Mouse (Mus musculus) megakaryocyte, adult 5-6 weeks (primary cell): Measurements from ENCODE around the gene Dusp15. TPM values are rescaled to one million over a fixed set of nuclear protein-coding genes. Genes with fewer than 3 reads are reported as not detected.

Experiments used
- ATAC-seq: 2 replicates; pipeline ENCODE4 v1.8.0; 2016; ENCODE audit warnings: mild to moderate bottlenecking, inconsistent platforms; ENCODE audit not compliant: poor library complexity, severe bottlenecking
- total RNA-seq, 2 experiments: library from RNA; stranded (forward) in 1 of 2; stranded (reverse) in 1 of 2; fragments of 153-499, 151-499 nt in 1 of 2; fragments of 221-1000, 200-1000 nt in 1 of 2; gene quantifications; 2 replicates each; pipeline versions ENCODE4 v1.2.3 to v1.2.4; 2015 to 2017

Gene Dusp15
- total RNA-seq, 2 experiments from 2014 or later: not detected

- ATAC-seq: no peak
Measured at GRCm38 (mm10) chr2:152931456-152932160, 19.9 kb downstream of the Dusp15 start.

- no peak for ATAC-seq
Measured at GRCm38 (mm10) chr2:152930276-152930675, 21.2 kb downstream of the Dusp15 start.

- no peak for ATAC-seq
Measured at GRCm38 (mm10) chr2:152928988-152929370, 22.5 kb downstream of the Dusp15 start.

- ATAC-seq: no peak
Measured at GRCm38 (mm10) chr2:152928219-152928987, 23.1 kb downstream of the Dusp15 start.

- ATAC-seq: peak; percentile 51
Measured at GRCm38 (mm10) chr2:152927371-152927770, 24.1 kb downstream of the Dusp15 start.

- ATAC-seq: 0 out of 2 replicates have a peak, but pooled peaks have one; percentile 13
Measured at GRCm38 (mm10) chr2:152926896-152927295, 24.6 kb downstream of the Dusp15 start.

GRCm38 (mm10) chr2:152925189-152925872 is 26.2 kb downstream of the Dusp15 start:
- ATAC-seq: peak; percentile 78

GRCm38 (mm10) chr2:152924543-152924942 is 27.0 kb downstream of the Dusp15 start:
- no peak for ATAC-seq

- no peak for ATAC-seq
Measured at GRCm38 (mm10) chr2:152924128-152924527, 27.4 kb downstream of the Dusp15 start.

GRCm38 (mm10) chr2:152923621-152924020 is 27.9 kb downstream of the Dusp15 start:
- ATAC-seq: no peak

- no peak for ATAC-seq
Measured at GRCm38 (mm10) chr2:152922376-152922775, 29.1 kb downstream of the Dusp15 start.

- no peak for ATAC-seq
Measured at GRCm38 (mm10) chr2:152917671-152918070, 33.8 kb downstream of the Dusp15 start.

GRCm38 (mm10) chr2:152916111-152916510 is 35.4 kb downstream of the Dusp15 start:
- no peak for ATAC-seq

GRCm38 (mm10) chr2:152915453-152915852 is 36.0 kb downstream of the Dusp15 start:
- ATAC-seq: no peak

- ATAC-seq: peak; percentile 98
Measured at GRCm38 (mm10) chr2:152914310-152915120, 37.0 kb downstream of the Dusp15 start.

- no peak for ATAC-seq
Measured at GRCm38 (mm10) chr2:152913471-152913870, 38.0 kb downstream of the Dusp15 start.

GRCm38 (mm10) chr2:152911432-152911831 is 40.1 kb downstream of the Dusp15 start:
- ATAC-seq: no peak

GRCm38 (mm10) chr2:152911031-152911430 is 40.5 kb downstream of the Dusp15 start, which contains the start of gene Mylk2:
TSS of gene Mylk2 (plus strand) at chr2:152911352.
- no peak for ATAC-seq

GRCm38 (mm10) chr2:152909848-152910247 is 41.6 kb downstream of the Dusp15 start:
- no peak for ATAC-seq

GRCm38 (mm10) chr2:152907114-152907943 is 44.2 kb downstream of the Dusp15 start:
- ATAC-seq: no peak
